Mouse (Mus musculus): ENCODE results near the gene Exoc3l. TPM values are rescaled to one million over a fixed set of nuclear protein-coding genes. Genes with fewer than 3 reads are reported as not detected.
"Not testable (repeated sequence)": the region's sequence is repeated elsewhere in the genome, so short reads cannot be mapped to it uniquely, and the experiment has no call there.

Exoc3l gene
- polyA plus RNA-seq, 1 experiment, result 1.6 TPM

DNA sequence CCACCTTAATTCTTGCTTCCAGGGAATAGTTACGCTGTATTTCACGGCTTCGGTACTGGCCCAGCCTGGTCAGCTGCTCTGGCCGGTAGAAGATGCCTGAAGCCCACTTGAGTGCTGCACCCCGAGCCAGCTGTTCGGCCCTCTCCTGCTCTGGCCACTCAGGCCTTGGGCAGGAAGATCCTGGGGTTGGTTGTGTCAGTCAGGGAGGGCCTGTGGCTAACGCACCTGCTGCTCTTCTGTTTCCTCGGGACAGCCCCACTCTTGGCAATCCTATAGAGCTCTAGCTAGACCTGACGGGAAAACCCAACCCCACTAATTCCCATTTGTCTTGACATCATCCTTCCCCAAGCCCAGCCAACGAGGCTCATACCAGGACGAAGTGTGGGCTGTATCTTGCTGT, 645 bp downstream of the Exoc3l start:
- 70% methylated on average over 11 of the region's 11 CpGs for WGBS
- DNase-seq (ENCODE audit: low read depth, low spot score), result no peak

DNA sequence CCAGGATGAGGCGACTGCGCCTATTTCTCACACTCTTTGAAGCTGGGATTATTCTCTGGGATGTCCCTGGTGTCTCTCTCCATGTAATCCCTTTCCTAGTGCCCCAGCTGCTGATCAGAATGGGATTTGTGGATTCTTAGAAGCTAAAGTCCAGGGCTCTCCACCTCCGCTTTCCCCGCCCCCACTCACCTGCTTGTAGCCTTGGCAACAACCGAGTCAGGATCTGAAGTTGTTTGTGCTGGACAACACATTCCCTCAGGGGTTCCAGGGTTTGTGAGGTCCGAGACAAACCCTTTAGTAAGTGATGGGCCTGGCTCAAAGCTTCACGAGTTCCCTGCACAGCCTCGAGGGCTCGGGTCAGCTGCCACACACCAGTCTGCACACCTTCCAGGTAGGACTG, 1.1 kb downstream of the Exoc3l start:
- 68% methylated on average over 9 of the region's 9 CpGs for WGBS
- DNase-seq (ENCODE audit: low read depth, low spot score), result no peak

DNA sequence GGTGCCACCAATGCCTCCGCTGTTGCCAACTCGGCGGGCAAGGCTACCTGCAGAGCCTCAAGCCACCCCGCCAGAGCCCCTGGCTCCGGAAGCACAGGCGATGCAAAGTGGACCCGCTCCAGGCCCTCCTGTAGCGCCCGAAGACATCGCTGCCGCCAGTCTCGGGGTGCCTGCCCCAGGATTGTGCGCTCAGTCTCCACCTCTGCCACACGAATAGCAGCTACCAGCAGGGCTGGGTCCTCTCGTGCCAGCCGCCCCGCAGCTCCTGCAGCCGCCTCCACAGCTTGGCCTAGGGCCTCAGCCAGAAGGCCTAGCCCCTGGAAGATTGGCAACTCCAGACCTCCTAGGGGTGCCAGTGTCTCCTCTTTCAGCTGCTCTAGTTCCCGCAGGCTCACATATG, 2.5 kb downstream of the Exoc3l start:
- 78% methylated on average over 19 of the region's 19 CpGs for WGBS
- DNase-seq (ENCODE audit: low read depth, low spot score), result no peak

DNA sequence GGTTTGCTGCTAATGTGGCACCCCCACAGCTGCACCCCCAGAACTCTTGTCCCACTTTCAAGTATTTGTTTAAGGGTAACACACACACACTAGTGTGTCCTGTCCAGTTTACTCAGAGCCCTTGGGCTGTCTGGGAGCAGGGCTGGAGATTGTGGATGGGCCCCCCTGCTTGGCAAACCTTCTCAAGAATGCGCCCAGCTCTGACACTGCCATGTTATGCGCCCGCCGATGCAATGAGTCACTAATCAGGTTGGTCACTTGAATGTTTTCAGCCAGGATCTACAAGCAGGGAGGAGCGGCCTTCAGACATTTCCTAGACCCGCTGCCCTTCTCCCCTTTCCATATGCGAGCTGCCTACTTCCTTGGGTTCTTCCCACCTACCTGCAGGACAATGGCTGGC, 3.4 kb downstream of the Exoc3l start:
- DNase-seq (ENCODE audit: low read depth, low spot score), result no peak
- 83% methylated on average over 7 of the region's 7 CpGs for WGBS

DNA sequence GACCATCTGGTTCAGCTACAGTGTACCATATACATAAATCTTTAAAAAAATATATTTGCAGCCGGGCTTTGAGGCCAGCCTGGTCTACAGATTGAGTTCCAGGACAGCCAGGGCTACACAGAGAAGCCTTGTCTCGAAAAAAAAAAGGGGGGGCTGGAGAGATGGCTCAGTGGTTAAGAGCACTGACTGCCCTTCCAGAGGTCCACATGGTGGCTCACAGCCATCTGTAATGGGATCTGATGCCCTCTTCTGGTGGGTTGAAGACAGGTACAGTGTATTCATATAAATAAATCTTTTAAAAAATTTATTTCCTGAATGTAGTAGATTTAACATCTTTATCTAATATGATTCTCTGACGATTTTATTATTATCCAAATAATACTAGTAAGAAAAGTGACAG, 4.1 kb downstream of the Exoc3l start:
- DNase-seq (ENCODE audit: low read depth, low spot score), result not testable (repeated sequence)
- WGBS, result 67% methylated on average over 3 of the region's 3 CpGs

DNA sequence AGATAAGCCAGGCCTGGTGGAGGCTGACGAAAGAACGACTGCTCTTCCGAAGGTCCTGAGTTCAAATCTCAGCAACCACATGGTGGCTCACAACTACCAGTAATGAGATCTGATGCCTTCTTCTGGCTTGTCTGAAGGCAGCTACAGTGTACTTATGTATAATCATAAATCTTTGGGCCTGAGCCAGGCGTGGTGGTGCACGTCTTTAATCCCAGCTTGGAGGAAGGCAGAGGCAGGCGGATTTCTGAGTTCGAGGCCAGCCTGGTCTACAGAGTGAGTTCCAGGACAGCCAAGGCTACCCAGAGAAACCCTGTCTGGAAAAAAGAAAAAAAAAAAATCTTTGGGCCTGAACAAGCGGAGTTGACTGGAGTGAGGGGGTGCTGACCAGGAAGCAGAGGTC, 4.5 kb downstream of the Exoc3l start:
- not testable (repeated sequence) for DNase-seq (ENCODE audit: low read depth, low spot score)
- WGBS, result 64% methylated on average over 8 of the region's 8 CpGs

DNA sequence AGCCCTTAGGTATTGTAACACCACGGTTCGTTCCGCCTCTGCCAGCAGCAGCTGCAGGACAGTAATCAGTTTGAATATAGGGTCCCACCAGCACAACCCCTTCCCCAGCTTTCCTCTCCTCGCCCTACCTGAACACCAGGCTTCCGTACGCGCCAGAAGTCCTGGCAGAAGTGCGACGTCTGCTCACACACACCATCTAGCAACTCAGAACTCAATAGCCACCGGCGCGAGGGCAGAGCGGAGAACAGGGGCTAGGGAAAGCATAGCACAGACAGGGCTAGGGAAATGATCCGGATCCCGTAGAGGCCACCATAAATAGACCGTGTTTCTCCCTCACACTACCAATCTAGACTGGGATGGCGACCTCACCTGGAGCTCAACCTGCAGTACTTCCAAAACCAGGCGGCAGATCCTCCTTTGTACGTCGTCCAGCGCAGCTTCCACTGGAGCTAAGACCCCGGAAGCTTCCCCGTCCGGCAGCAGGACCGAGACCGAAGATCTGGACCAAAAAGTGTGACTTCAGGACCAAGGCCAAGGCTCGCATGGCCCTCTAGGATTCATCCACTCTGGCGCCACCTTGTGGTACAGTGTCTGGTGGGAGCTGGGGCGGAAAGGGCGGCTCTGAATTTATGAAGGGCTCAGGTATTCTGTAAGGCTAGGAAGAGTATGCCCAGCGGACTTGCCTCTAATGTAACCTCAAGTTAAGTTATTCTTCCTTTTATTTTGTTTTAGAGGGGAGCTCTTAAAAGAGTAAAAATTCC, 5.2 kb downstream of the Exoc3l start:
- WGBS, result 11% methylated on average over 31 of the region's 31 CpGs
- DNase-seq (ENCODE audit: low read depth, low spot score), result peak; percentile 94

DNA sequence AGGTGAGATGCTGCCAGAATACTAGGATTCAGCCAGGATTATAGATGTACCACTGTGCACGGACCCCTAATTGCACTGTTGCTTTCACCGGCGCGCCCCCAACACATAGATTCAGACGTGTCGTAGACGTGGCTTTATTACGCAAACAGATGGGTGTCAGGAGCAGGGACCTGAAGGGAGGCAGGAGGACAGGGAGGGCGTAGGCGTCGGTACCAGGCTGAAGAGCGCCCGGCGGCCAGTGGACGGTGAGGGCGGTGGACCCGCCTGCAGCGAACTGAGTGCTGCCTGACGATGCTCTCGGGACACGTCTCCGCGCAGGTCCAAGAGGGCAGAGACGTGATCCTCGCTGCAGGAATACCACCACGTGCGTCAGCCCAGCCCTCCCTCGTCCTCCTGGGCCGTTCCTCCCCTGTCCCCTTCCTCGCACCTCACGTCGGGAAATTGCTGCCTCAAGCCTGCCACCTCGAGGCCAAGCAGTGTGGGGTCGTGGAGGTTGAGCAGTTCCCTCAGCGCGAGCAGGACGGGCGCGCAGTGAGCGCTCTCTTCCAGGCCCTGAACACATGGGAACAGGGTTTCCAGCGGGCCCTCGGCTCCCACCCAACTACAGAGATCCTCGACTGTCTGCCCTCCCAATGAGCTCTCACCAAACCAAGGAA, 6.0 kb downstream of the Exoc3l start, which contains the start of gene 4931428F04Rik:
4931428F04Rik (minus strand) TSS at position 60 of the 656 bp plus-strand sequence.
- 2% methylated on average over 43 of the region's 43 CpGs for WGBS
- no peak for DNase-seq (ENCODE audit: low read depth, low spot score)

DNA sequence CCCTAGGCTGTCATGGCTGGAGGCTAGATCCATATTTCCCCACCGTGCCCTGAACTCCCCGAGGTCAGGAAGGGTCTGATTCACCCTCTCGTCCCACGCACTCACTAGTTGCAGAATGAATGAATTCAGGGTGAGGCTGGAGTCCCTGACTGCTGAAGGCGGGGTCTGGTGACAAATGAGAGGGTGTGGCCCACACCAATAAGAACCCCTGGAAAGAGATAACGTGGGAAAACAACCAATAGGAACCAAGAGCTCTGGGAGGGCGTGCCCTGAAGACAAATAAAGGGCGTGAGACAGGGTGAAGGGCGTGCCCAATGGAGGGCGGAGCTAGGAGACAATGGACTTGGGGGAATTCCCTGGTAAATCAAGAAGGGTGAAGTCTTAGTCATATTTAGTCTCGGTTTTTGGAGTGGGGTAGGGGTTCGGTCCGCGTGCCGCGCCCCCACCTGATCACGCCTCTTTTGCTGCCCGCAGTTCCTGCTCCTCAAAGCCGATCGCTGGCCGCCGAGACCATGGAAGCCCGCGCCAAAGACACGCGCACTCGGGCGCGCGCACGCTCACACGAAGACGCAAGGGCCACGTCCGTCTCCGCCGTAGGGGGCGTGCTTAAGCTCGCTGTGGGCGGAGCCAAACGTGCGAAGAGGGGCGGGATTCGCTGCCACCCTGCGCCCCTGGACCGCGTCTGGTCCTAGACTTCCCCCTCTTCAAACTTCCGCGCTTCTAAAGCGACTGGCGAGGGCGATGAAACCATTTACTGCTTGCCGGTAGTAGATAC, 6.8 kb downstream of the Exoc3l start:
- peak; percentile 96 for DNase-seq (ENCODE audit: low read depth, low spot score)
- WGBS, result under 1% methylated on average over 53 of the region's 53 CpGs

DNA sequence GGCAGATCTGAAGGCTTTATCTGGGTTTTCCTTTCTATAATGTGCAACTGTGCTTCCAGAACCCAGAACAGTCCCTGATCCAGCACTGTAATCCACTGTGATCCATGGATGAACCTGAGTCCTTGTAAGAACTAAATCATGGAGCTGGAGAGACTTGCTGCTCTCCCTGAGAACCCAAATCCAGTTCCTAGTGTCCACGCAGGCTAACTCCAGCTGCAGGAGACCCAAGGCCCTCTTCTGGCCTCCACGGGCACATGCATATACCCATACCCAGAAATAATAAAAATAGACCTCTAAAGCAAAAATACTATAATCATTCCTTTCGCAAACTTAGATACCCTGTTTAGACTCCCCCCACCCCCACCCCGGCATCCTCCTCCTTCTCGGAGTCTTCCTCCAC, 7.7 kb downstream of the Exoc3l start:
- WGBS, result 90% methylated on average over 5 of the region's 5 CpGs

DNA sequence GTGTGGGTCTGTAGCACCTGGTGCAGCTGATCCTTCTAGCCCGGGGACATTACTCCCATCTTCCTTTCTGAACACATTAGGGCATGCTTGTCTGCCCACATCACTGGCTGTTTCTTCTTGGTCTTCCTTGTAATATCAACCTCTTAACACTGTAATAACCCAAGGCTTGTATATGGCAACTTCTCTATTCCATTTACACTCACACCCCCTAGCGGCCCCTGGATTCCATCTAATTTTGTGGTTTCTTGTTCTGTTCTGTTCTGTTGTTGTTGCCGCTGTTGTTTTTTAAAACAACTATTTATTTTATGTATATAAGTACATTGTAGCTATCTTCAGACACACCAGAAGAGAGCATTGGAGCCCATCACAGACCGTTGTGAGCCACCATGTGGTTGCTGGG, 9.0 kb downstream of the Exoc3l start:
- 93% methylated on average over 4 of the region's 4 CpGs for WGBS
- no peak for DNase-seq (ENCODE audit: low read depth, low spot score)

More for the DNA sequence above, 7.7 kb downstream of the Exoc3l start:
- no peak for DNase-seq (ENCODE audit: low read depth, low spot score)

DNA sequence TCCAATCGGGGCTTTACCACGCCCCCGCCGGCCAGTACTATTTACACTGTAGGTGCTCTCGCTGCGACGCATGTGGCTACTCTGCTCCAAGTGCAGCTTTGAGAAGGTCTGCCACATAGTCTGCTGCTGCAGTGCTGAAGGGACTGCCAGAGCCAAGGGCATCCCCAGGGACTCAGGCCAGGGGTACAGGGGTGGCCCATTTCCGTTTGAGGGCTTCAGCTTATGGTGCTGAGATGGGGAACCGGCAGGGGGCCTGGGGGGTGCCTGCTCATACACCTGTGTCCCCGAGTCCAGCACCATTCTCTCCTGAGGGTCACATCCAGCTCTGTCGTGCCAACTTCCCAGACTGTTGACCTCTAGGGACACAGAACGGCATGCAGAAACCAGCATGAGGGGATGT, 10.4 kb downstream of the Exoc3l start:
- 76% methylated on average over 12 of the region's 12 CpGs for WGBS
- no peak for DNase-seq (ENCODE audit: low read depth, low spot score)

DNA sequence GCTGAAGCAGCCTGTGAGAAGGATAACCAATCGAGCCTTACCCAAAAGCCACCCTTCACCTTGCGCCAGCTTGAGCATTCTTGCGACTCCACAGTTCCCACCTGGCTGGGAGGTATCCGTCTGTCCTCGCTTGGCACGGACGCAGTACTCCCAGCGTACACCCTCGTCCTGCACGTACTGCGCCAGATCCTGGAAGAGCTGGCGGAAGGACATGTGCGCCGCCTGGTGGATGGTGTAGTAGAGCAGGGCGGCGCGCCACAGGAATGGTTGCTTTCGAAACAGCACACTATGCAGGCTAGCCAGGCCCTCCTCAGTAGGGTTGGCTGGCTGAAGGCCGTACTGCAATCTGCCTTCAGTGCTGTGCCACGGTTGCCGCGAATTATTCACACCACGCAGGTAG, 12.8 kb downstream of the Exoc3l start:
- WGBS, result 37% methylated on average over 23 of the region's 23 CpGs
- DNase-seq (ENCODE audit: low read depth, low spot score), result no peak

DNA sequence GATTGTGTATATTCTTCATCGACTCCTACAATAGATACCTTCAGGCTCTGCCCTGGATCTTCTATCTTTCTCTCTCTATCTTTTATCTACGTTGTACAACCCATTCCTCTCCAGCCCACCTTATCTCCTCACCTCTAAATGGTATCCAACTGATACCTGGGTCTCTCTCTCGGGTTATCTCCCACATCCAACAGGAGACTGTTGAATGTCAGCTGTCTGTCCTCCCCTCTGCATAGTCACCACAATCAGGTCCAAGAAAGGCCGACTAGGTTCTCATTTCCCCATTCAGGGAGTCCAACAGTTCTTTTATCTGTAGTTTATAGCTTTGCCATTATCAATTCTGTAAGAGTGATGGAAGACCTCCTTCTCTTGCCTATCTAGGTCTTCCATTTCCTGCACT, 13.7 kb downstream of the Exoc3l start:
- no peak for DNase-seq (ENCODE audit: low read depth, low spot score)
- 90% methylated on average over 4 of the region's 4 CpGs for WGBS

DNA sequence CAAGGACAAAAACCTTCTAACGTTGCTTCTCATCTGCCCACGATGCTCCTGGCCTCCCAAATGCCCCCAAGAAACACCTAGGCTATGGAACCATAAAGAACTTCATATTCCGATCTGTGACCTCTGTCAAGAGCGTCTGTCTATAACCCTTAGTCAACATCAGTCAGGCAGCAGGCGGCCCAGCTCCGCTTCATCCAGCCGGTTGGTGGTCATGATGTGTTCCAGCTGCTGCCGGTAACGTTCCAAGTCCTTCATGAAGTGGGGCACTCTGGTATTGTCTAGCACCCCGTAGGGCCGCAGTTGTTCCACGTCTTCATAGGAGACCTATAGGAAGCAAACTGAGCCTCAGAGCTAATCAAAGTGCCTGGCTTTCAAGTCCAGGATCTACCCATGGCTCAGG, 14.1 kb downstream of the Exoc3l start:
- no peak for DNase-seq (ENCODE audit: low read depth, low spot score)
- 93% methylated on average over 12 of the region's 12 CpGs for WGBS

DNA sequence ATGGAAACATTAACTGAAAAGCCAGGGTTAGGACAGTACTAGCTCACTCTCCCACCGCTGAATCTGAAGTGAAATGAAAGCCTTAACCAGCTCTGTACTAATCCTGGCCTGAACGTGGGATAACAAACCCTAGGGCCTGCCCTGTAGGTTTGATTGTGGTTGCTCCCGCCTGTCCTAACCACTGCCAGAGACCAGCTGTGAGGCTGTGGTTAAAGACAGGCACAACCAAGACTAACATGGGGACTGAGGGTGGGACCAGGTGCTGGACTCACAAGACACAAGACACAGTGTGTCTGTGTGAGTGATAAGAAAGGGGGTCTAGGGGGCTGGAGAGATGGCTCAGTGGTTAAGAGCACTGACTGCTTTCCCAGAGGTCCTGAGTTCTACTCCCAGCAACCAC, 15.3 kb downstream of the Exoc3l start:
- DNase-seq (ENCODE audit: low read depth, low spot score), result no peak
- 90% methylated on average over 3 of the region's 3 CpGs for WGBS

DNA sequence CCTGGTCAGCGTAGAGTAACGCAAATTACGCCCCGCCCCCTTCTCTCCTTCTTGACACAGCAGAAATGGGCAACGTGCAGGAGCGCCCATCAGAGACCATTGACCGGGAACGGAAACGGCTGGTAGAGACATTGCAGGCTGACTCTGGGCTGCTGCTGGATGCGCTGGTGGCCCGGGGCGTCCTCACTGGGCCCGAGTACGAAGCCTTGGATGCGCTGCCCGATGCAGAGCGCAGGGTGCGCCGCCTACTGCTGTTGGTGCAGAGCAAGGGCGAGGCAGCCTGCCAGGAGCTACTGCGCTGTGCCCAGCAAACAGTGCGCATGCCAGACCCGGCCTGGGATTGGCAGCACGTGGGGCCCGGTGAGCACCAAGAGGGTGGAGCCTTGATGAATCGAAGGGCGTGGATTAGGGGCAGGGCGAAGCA, 17.0 kb downstream of the Exoc3l start:
- WGBS, result 3% methylated on average over 28 of the region's 28 CpGs
- peak; percentile 75 for DNase-seq (ENCODE audit: low read depth, low spot score)

DNA sequence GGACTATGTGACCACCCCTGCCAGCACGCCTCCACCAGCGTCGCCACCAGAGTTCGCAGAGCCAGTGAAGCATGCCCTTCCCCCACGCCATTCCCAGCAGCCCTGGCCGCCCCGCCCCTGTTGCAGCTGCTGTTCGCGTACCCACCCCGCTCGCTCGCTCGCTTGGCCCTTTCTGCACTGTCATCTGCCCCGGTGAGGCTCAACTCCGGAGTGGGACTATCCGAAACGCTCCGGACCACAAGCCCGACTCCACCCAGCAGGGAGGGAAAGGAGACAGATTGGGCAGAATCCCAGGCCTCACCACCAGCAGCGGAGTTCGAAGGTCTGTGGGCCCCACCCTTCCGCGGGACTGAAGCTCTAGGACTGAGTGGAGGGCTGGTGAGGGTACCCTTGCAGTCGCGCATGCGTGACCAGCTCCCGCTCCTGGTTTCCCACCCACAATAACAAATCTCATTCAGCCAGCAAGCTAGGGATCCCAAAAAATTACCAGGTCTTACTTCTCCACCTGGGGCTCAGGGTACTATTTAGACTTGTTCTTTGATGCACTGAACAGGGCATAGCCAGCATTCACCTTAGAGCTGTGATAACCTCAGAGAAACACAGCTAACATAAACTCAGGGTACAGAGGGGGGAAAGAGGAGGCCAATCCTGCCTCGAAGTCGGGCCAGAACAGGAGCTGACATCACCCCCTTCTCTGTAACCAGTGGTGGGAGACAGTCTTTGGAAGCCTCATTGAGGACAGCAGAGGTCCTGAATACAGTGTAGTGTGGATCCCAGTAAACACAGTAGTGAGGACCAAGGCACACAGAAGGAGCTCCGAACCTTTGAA, 19.4 kb downstream of the Exoc3l start:
- 7% methylated on average over 30 of the region's 30 CpGs for WGBS
- no peak for DNase-seq (ENCODE audit: low read depth, low spot score)

DNA sequence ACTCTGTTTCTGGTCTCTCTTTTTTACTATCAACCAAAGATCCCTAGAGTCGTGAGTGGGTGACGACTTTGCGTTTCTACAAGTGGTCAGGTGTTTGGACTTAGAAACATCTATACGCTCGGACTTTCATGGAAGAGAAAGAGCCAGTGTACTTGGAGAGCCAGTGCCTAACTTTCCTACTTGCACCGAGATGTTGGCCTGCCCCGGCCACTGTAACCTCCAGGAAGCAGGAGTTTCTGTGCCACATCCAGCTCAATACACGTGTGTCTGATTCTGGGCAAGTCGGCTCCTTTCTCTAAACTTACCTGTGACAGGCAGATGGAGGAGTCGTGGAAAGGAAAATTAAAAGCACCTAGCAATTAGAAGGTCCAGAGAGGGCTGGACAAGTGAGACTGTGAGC, 20.1 kb downstream of the Exoc3l start, which contains the start of gene Nol3:
Nol3 (plus strand) TSS at position 301 of the 400 bp plus-strand sequence.
- DNase-seq (ENCODE audit: low read depth, low spot score), result no peak
- 5% methylated on average over 10 of the region's 10 CpGs for WGBS

DNA sequence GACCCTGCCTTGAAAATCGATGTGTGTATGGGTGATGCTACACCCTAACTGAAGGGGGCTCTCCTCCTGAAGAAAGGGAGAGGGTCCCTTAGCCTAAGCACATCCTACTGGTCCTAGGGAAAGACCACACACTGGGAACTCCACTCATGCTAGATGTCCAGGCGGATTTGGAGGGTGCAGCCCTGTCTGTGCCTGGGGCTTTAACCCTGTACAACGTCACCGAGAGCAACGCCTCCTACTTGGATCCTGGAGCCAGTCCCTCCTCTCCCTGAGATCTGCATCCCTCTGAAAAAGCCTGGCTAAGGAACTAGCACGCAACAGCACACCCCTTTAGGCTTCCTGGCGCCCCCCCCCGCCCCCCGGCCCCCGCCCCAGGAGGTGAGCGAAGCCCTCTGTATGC, 20.5 kb downstream of the Exoc3l start:
- no peak for DNase-seq (ENCODE audit: low read depth, low spot score)
- WGBS, result 14% methylated on average over 11 of the region's 11 CpGs

All from large intestine, adult 2 months (tissue).